ENCODE assay signal across 8 mouse cellular contexts in the genomic region with DNA sequence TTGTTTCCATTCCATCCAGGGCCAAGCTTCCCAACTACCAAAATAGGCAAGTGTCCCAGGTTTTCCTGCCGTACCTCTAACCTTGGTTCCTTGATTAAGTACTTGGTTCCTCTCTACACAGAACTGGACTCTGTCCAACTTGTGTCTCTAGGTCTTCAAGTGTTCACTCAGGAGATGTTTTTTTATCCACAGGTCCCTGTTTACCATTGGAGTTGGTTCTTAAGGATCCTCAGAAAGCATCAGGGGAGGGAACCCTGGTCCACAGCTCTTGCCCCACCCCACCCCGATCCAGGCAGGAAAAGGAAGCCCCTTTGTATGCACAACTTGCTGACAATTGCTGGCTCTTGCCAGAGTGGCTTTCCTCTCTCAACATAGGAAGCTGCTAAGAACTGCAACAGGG.
DNase-seq lines count a peak whose midpoint lies in the region; ATAC-seq and TF ChIP-seq lines count a peak whose summit lies in the region.

No protein-coding gene starts in this region.

- H3K4me2 ChIP-seq in embryonic facial prominence, embryonic 11.5 days (ENCODE audit: low read depth, low read length): no peak overlapping the region
- peak overlapping the region; percentile 51; the same call in 1 of the 2 replicates for H3K4me2 ChIP-seq in lung, embryonic 15.5 days

- intact Hi-C loops in gastrocnemius, adult 2 months (cut with DNase I): loop anchor here (2.0 kb wide), 1 partner anchor 27 kb away; no protein-coding TSS in a partner anchor

- H3K27me3 ChIP-seq in embryonic facial prominence, embryonic 11.5 days (ENCODE audit: control insufficient read depth, insufficient read depth, low read length): no peaks in the 10 kb centered on the region
- H3K27me3 ChIP-seq in lung, embryonic 15.5 days: no peaks in the 10 kb centered on the region

- no peak for ATAC-seq in embryonic facial prominence, embryonic 11.5 days (replicated peaks; ENCODE audit: insufficient number of reproducible peaks, low FRiP score, low TSS enrichment, low read depth)
- no peak for ATAC-seq in lung, embryonic 15.5 days (ENCODE audit: borderline replicate concordance, extremely low read depth, low FRiP score, low TSS enrichment)
- ATAC-seq in cerebellum, adult (ENCODE audit: insufficient number of reproducible peaks, low FRiP score, low TSS enrichment): no peak

- H3K4me3 ChIP-seq in gastrocnemius, adult 2 months: peak overlapping the region; percentile 68
- no peak overlapping the region for H3K4me3 ChIP-seq in embryonic facial prominence, embryonic 11.5 days (ENCODE audit: low read depth, low read length)
- no peak overlapping the region for H3K4me3 ChIP-seq in lung, embryonic 15.5 days

- no peak for DNase-seq in gastrocnemius, adult 2 months
- no peak for DNase-seq in gastrocnemius, adult 8-10 months (ENCODE audit: low spot score in 2 of 2)
- no peak for DNase-seq in embryonic facial prominence, embryonic 11.5 days (ENCODE audit: low spot score)
- peak; percentile 49 for DNase-seq in kidney, adult 11 months
- no peak for DNase-seq in layer of hippocampus, postnatal 25 days (ENCODE audit: extremely low spot score in 1 of 2, low spot score in 1 of 2)
- DNase-seq in cerebellum, adult 11 months: no peak

- H3K9ac ChIP-seq in embryonic facial prominence, embryonic 11.5 days (replicated peaks; ENCODE audit: low read length): peak overlapping the region; percentile 25; the same call in 1 of the 2 replicates
- H3K9ac ChIP-seq in lung, embryonic 15.5 days: 0 out of 2 replicates have a peak overlapping the region, but pooled peaks have one; percentile 2

- TF ChIP-seq CTCF in gastrocnemius, adult 2 months (IDR thresholded peaks at IDR 0.05): no peak

- peak overlapping the region; percentile 93 for H3K27ac ChIP-seq in gastrocnemius, adult 2 months
- no peak overlapping the region for H3K27ac ChIP-seq in embryonic facial prominence, embryonic 11.5 days (replicated peaks; ENCODE audit: low read depth, low read length)
- H3K27ac ChIP-seq in lung, embryonic 15.5 days: peak overlapping the region; percentile 99

- H3K9me3 ChIP-seq in embryonic facial prominence, embryonic 11.5 days (replicated peaks; ENCODE audit: control insufficient read depth, low read length): no peaks in the 10 kb centered on the region
- H3K9me3 ChIP-seq in lung, embryonic 15.5 days: no peaks in the 10 kb centered on the region

- no peaks in the 10 kb centered on the region for H3K36me3 ChIP-seq in embryonic facial prominence, embryonic 11.5 days (replicated peaks; ENCODE audit: control insufficient read depth, insufficient read depth, low read depth, low read length)
- no peaks in the 10 kb centered on the region for H3K36me3 ChIP-seq in lung, embryonic 15.5 days

- WGBS in embryonic facial prominence, embryonic 11.5 days: 47% methylated on average over 2 of the region's 2 CpGs
- WGBS in lung, embryonic 15.5 days: 8% methylated on average over 2 of the region's 2 CpGs

- peaks cover 4% of the 10 kb centered on the region for H3K4me1 ChIP-seq in embryonic facial prominence, embryonic 11.5 days (ENCODE audit: control insufficient read depth, insufficient read depth, low read length)
- H3K4me1 ChIP-seq in lung, embryonic 15.5 days: peaks cover 60% of the 10 kb centered on the region
